Mouse (Mus musculus): Measurements from ENCODE around the gene Cd59b.

GRCm38 (mm10) chr2:104095741-104096213 is 26.1 kb downstream of the Cd59b start, which contains the start of gene Cd59a:
- TF ChIP-seq CTCF (IDR thresholded peaks at IDR 0.05; ENCODE audit: low read depth, low read length) (no peak), POLR2A (IDR thresholded peaks at IDR 0.05; ENCODE audit: extremely low read depth, insufficient read depth, low read length) (peak; percentile 56; the same call in 1 of the 2 replicates)
